Mouse (Mus musculus): ENCODE measurements around the gene Zfyve28. TPM values are rescaled to one million over a fixed set of nuclear protein-coding genes. Genes with fewer than 3 reads are reported as not detected.

Gene Zfyve28
- polyA plus RNA-seq, 1 experiment from 2014 or later, result 2.1 TPM

DNA sequence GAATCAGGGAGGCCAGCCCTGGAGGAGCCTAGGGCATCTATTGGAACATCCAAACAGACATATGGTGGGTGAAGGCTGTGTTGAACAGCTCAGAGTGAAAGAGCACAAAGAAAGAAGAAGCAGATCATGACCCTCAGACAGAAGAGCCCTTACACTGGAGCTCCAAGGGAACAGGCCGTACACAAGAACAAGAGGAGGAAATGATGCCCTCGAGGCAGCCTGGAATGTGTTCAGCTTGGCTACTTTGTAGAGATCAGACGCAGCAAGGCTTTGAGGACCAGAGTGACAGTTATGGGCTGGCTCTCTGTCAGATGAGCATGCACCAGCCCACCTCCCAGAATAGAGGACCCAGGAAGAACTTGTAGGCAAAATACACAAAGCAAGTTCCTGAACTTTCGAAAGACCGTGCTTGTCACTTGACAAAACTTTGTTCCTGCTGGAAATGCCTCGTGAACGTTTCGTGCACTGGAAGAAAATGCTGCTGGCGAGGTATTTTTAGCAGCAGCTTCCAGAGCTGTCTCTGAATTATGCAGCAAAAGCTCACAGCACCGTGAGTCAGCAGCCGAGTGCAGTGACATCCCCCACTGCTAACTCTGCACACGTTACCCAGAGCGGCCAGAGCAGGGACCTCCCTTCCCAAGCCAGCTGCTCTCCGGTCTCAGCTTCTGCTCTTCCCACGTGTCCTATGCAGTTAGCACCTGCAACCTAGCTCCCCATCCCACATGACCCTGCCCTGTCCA is 45.9 kb downstream of the Zfyve28 start:
- H3K27ac ChIP-seq, result no peak overlapping the region
- H3K9ac ChIP-seq, result no peak overlapping the region
- no peak overlapping the region for H3K4me3 ChIP-seq (replicated peaks)
- H3K4me1 ChIP-seq, result peaks cover 6% of the 10 kb centered on the region; the same call in 1 of the 2 replicates
- no peaks in the 10 kb centered on the region for H3K9me3 ChIP-seq
- whole genome bisulfite sequencing, result 54% methylated on average over 15 of the region's 15 CpGs
- H3K27me3 ChIP-seq, result no peaks in the 10 kb centered on the region
- H3K36me3 ChIP-seq (replicated peaks), result no peaks in the 10 kb centered on the region
- ATAC-seq (ENCODE audit: low FRiP score), result peak; percentile 33; the same call in 1 of the 2 replicates
- no peak overlapping the region for H3K4me2 ChIP-seq

DNA sequence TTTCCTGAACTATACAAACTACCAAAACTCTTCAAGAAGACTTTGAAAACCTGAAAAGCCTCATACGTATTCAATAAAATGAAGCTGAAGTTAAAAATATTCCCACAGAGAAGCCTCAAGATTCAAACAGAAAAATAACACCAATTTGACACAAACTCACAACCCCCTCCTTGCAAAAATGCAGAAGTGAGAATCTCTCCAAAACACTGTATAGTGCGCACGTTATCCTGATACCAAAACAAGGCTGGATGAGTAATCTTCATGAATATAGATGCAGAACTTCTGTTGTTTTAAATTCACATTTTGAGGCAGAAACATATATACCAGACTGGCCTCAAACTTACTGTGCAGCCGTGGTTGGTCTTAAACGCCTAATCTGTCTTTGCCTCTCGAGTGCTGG is 49.8 kb downstream of the Zfyve28 start:
- no peak for ATAC-seq (ENCODE audit: low FRiP score)
- no peaks in the 10 kb centered on the region for H3K27me3 ChIP-seq
- H3K4me1 ChIP-seq, result peaks cover 6% of the 10 kb centered on the region; the same call in 1 of the 2 replicates
- no peaks in the 10 kb centered on the region for H3K9me3 ChIP-seq
- H3K27ac ChIP-seq, result no peak overlapping the region
- H3K9ac ChIP-seq, result no peak overlapping the region
- WGBS, result 91% methylated on average over 6 of the region's 6 CpGs
- no peak overlapping the region for H3K4me2 ChIP-seq
- H3K36me3 ChIP-seq (replicated peaks), result no peaks in the 10 kb centered on the region
- H3K4me3 ChIP-seq (replicated peaks), result no peak overlapping the region

DNA sequence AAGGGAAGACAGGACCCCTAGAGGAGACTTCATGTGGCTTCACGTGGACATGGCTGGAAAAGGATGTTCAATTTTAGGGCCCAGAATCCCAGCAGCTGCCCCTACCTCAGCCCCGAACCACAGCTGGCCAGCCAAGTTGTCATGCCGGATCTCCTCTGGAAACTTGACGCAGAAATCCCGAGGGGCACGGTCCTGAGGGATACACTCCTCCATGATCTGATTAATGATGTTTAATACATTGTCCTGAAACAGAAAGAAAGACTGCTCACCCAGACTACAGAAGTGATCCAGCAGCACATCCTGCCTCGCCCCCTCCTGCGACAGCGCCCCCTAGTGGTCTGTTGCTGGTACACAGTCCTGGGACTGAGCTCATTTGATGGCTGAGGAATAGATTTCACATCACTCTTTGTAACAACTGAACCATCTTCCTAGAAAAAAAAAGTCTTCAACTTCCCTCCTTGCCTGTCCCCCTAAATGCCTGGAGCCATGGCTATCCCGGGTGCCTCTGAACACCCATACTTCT is 52.3 kb downstream of the Zfyve28 start:
- Histone ChIP-seq H3K9me3 (no peaks in the 10 kb centered on the region), H3K4me2 (no peak overlapping the region), H3K27ac (no peak overlapping the region), H3K27me3 (no peaks in the 10 kb centered on the region), H3K4me1 (no peaks in the 10 kb centered on the region), H3K4me3 (replicated peaks) (no peak overlapping the region), H3K36me3 (replicated peaks) (no peaks in the 10 kb centered on the region), H3K9ac (no peak overlapping the region)
- no peak for ATAC-seq (ENCODE audit: low FRiP score)
- 54% methylated on average over 10 of the region's 10 CpGs for WGBS

DNA sequence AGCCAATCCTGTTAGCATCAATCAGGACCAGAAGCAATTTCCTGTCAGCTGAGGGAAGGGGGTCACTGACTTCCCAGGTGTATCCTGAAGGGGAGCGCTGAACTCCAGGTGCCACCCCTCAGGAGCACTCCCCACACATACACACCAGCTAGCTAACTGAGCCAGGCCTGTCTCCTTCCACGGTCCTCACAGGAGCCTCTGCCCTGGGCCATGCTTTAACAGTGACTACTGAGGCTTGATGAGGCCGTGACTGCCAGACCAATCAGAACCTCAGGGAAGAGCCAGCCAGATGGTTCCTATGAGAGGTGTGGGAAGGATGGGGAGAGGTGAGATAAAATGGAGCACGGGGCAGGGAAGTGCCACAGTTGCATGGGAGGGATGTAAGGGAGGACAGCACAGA is 53.2 kb downstream of the Zfyve28 start:
- Histone ChIP-seq H3K4me1 (no peaks in the 10 kb centered on the region), H3K36me3 (replicated peaks) (no peaks in the 10 kb centered on the region), H3K9ac (no peak overlapping the region), H3K4me2 (no peak overlapping the region), H3K27ac (no peak overlapping the region), H3K9me3 (no peaks in the 10 kb centered on the region), H3K4me3 (replicated peaks) (no peak overlapping the region), H3K27me3 (no peaks in the 10 kb centered on the region)
- 72% methylated on average over 4 of the region's 4 CpGs for WGBS
- no peak for ATAC-seq (ENCODE audit: low FRiP score)

DNA sequence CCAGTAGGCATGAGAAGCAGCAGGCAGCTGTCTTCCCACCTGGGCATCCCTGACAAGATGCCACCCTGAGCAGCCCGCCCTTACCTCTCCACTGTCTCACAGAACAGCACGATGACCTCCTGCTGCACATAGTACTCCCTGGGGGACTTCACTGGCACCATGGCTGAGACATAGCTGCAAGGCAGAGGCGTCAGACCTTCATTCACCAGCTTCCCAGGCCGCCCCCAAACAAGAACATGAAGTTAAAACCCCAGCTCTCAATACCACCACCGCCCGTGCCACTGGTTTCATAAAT is 55.1 kb downstream of the Zfyve28 start:
- H3K27me3 ChIP-seq, result no peaks in the 10 kb centered on the region
- no peak overlapping the region for H3K9ac ChIP-seq
- WGBS, result 81% methylated on average over 6 of the region's 6 CpGs
- H3K4me2 ChIP-seq, result no peak overlapping the region
- no peak overlapping the region for H3K27ac ChIP-seq
- no peaks in the 10 kb centered on the region for H3K9me3 ChIP-seq
- H3K4me1 ChIP-seq, result no peaks in the 10 kb centered on the region
- no peak for ATAC-seq (ENCODE audit: low FRiP score)
- H3K36me3 ChIP-seq (replicated peaks), result no peaks in the 10 kb centered on the region
- no peak overlapping the region for H3K4me3 ChIP-seq (replicated peaks)

DNA sequence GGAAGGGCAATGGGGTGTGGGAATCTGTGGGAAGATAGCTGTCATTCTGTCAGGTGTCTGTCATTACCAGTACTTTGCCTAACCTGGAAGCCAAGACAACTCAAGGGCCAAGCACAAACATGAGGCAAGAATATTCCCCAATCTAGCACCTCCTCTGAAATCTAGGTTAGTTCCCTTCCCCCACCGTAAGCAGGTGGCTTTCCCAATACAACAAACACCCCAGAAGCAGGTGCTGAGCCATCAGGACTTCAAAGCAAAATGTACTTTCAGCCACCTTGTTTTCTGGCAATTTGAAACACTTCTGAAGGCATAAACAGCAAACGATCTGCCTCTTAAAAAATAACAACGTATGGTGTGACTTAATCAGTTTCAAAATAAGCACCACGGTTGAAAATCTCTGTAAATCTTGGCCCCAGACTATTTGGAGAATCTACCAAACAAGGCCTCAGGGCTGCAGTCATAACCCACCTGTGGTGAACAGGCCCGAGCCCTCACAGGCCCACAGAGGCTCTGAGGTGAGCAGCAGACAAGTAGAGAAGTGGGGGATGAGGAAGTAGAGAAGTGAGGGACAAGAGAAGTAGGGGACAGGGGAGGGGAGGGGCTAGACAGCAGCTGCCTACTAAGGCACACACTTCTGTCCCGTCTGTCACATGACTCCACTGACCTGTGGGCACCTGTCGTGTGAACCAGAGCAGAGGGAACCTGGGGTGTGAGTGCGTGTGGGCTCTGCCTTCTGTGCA is 55.6 kb downstream of the Zfyve28 start:
- no peaks in the 10 kb centered on the region for H3K4me1 ChIP-seq

DNA sequence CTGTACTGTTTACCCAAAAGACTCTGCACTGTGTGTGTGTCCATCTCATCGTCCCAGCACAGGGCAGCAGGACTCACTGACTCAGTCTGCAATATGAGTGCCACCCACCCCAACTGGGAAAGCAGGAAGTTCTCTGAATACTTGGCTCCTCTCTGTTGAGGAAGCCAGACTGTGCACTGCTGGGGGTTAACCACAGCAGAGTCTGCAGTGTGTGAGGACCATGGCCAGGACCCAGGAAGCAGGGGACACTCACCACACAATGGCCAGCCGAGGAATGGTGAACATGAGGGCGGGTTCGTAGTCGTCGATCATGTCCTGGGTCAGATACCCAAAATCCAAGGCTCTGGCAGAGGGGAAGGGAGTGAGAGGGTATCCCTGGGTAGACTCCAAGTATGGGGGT is 56.3 kb downstream of the Zfyve28 start:
- H3K4me2 ChIP-seq, result no peak overlapping the region
- no peaks in the 10 kb centered on the region for H3K9me3 ChIP-seq
- no peaks in the 10 kb centered on the region for H3K36me3 ChIP-seq (replicated peaks)
- H3K4me3 ChIP-seq (replicated peaks), result no peak overlapping the region
- no peaks in the 10 kb centered on the region for H3K4me1 ChIP-seq
- no peaks in the 10 kb centered on the region for H3K27me3 ChIP-seq
- H3K27ac ChIP-seq, result no peak overlapping the region
- 88% methylated on average over 6 of the region's 6 CpGs for WGBS
- ATAC-seq (ENCODE audit: low FRiP score), result no peak
- H3K9ac ChIP-seq, result no peak overlapping the region

More for the DNA sequence above, 55.6 kb downstream of the Zfyve28 start:
- Histone ChIP-seq H3K4me3 (replicated peaks) (no peak overlapping the region), H3K4me2 (no peak overlapping the region), H3K27ac (no peak overlapping the region), H3K9me3 (no peaks in the 10 kb centered on the region), H3K27me3 (no peaks in the 10 kb centered on the region), H3K36me3 (replicated peaks) (no peaks in the 10 kb centered on the region), H3K9ac (no peak overlapping the region)
- WGBS, result 75% methylated on average over 8 of the region's 8 CpGs
- ATAC-seq (ENCODE audit: low FRiP score), result no peak

DNA sequence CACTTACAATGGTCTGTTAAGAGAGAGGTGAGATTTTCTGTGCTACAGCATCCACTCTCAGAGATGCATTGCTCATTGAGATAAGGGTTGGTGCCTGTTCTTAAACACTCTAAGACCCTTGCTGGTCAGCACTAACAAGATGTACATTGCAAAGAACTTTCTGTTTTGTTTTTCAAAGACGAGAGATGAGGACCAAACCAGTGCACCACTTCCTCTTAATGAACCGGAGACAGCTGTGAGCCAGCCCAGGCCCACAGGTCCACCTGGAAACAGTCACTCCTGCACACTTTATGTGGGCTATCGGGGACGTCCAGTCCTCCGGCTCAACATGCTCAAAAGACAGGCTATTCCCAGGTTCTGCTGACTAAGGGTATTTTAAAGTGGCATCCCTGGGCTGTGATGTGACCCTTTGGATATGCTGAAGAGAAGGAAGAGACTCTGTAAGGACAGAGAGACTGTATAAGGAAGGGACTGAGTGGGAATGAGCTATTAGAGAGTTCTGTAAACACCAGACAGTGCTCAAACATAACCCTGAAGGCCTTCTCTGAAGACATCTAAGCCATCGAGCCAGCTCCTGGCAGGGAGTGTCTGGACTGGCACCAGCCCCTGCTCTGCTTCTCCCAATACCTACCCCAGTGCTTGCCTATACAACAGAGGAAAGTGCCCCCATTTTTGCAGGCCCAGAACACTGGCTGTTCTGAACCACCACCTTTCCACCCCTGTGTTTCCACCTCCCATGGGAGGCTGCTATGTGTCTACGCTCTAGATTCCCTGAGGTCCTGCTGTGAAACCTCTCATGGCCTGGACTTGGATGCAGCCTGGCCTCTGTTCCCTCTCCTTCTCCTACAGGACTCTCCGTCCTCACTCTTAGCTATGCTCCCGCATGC is 57.4 kb downstream of the Zfyve28 start:
- Histone ChIP-seq H3K9me3 (no peaks in the 10 kb centered on the region), H3K4me2 (no peak overlapping the region), H3K27ac (no peak overlapping the region), H3K4me1 (no peaks in the 10 kb centered on the region), H3K27me3 (no peaks in the 10 kb centered on the region), H3K36me3 (replicated peaks) (no peaks in the 10 kb centered on the region), H3K9ac (no peak overlapping the region), H3K4me3 (replicated peaks) (no peak overlapping the region)
- ATAC-seq (ENCODE audit: low FRiP score), result no peak
- 90% methylated on average over 9 of the region's 9 CpGs for WGBS

DNA sequence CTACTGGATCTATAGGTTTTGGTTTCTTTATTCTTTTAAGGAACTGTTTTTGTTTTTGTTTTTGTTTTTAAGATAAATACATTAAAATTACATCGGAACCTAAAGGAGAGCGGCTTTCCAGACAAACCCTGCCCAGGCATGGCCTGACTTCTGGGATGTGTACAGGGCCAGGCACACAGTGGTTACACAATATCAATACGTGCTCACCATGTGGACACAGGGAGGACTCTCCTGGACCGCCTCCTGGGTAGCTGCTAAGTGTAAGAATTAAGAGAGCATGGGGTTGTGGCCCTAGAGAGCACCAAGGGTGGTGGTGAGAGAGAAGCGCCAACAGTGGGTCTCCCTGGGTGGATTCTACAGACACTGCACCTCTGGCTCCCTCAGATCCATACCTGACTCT is 58.7 kb downstream of the Zfyve28 start:
- Histone ChIP-seq H3K9me3 (no peaks in the 10 kb centered on the region), H3K4me1 (no peaks in the 10 kb centered on the region), H3K9ac (no peak overlapping the region), H3K4me2 (no peak overlapping the region), H3K27ac (no peak overlapping the region), H3K36me3 (replicated peaks) (no peaks in the 10 kb centered on the region), H3K27me3 (no peaks in the 10 kb centered on the region), H3K4me3 (replicated peaks) (no peak overlapping the region)
- WGBS, result 95% methylated on average over 5 of the region's 5 CpGs
- ATAC-seq (ENCODE audit: low FRiP score), result no peak

DNA sequence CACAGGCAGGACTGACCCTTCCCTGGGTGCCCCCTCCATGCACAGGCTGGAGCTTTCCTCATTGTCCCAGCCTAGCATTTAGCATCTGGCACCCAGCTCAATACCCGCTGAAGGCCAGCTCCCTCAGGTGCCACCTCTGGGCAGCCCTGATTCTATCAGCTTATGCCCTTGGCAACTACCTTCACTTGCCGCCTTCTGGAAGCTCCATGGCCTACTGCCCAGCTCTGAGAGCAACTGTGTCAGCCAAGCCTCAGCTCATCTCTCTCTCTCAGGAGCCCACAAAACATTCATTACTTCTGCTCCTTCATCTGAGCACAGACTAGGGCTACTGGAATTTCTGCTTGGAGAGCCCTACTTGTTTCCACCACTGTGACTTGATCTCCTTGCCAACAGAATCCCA is 62.7 kb downstream of the Zfyve28 start:
- WGBS, result 97% methylated on average over 2 of the region's 2 CpGs
- H3K4me2 ChIP-seq, result no peak overlapping the region

DNA sequence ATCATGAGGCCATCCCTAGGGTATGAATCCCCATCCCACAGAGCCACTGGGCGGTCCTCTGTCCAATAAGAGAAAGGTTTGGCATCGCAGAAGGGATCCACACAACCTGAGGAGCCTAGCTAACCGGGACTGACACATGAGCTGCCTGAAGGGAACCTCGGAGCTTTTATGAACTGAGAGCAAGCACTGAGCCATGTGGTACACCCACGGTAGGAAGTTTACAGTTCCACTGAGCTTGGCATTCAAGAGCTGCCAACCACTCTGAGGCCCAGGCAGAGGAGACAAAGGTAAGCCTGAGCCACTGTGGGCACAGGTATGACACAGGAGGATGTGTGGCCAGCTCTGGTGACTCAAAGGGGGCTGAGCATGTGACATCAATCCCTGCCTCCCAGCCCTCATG is 63.7 kb downstream of the Zfyve28 start:
- no peak for ATAC-seq (ENCODE audit: low FRiP score)
- Histone ChIP-seq H3K9me3 (no peaks in the 10 kb centered on the region), H3K4me3 (replicated peaks) (no peak overlapping the region), H3K36me3 (replicated peaks) (no peaks in the 10 kb centered on the region), H3K4me1 (no peaks in the 10 kb centered on the region), H3K27me3 (no peaks in the 10 kb centered on the region), H3K27ac (no peak overlapping the region), H3K9ac (no peak overlapping the region), H3K4me2 (no peak overlapping the region)
- WGBS, result 88% methylated on average over 5 of the region's 5 CpGs

More for the DNA sequence above, 62.7 kb downstream of the Zfyve28 start:
- no peak for ATAC-seq (ENCODE audit: low FRiP score)
- H3K27ac ChIP-seq, result no peak overlapping the region
- no peaks in the 10 kb centered on the region for H3K36me3 ChIP-seq (replicated peaks)
- no peaks in the 10 kb centered on the region for H3K9me3 ChIP-seq
- H3K9ac ChIP-seq, result no peak overlapping the region
- no peaks in the 10 kb centered on the region for H3K4me1 ChIP-seq
- no peak overlapping the region for H3K4me3 ChIP-seq (replicated peaks)
- no peaks in the 10 kb centered on the region for H3K27me3 ChIP-seq

DNA sequence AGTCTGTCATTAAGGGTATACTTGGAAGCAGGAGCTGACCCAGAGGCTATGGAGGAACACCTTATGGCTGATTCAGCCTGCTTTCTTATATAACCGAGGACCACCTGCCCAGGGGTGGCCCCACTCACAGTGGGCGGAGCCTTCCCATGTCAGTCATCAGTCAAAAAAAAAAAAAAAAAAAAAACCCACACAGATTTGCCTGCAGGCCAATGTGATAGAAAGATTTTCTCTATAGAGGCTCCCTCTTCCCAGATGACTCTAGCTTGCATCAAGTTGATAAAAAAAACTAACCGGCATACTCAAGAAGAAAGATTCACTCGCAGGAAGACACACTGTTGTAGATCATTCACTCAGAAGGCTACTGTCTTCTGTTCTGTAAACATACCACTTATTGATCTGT is 68.2 kb downstream of the Zfyve28 start:
- Histone ChIP-seq H3K4me3 (replicated peaks) (no peak overlapping the region), H3K36me3 (replicated peaks) (no peaks in the 10 kb centered on the region), H3K4me2 (no peak overlapping the region), H3K9me3 (no peaks in the 10 kb centered on the region), H3K27me3 (no peaks in the 10 kb centered on the region), H3K9ac (no peak overlapping the region), H3K4me1 (no peaks in the 10 kb centered on the region), H3K27ac (no peak overlapping the region)
- ATAC-seq (ENCODE audit: low FRiP score), result no peak
- WGBS, result 81% methylated on average over 4 of the region's 4 CpGs

Measured in forebrain, embryonic 12.5 days (tissue).